Mouse (Mus musculus): ENCODE measurements around the gene Coq8a.

The Coq8a gene

GRCm38 (mm10) chr1:180116525-180116924 lies 82.9 kb downstream of the Coq8a start:
- no peak for DNase-seq (ENCODE audit: low spot score in 2 of 2)
